Mouse (Mus musculus) heart, embryonic 15.5 days (tissue): ENCODE data around the gene Olfr1347. TPM values are rescaled to one million over a fixed set of nuclear protein-coding genes. Genes with fewer than 3 reads are reported as not detected.

ENCODE experiments used
- ATAC-seq: fragments of 200-750 bp; cut with Nextera tagmentation; replicated peaks from 2 replicates; pipeline ENCODE4 v1.8.0; 2017; ENCODE audit warnings: low read depth, moderate TSS enrichment; ENCODE audit not compliant: insufficient number of reproducible peaks, insufficient read depth, low FRiP score
- H3K27ac ChIP-seq: fragments of 300-500 bp; sonication (generic); 2 replicates; pipeline ENCODE4 v1.5.1; 2015; ENCODE audit warnings: mild to moderate bottlenecking, inconsistent platforms
- H3K27me3 ChIP-seq: fragments of 300-500 bp; sonication (generic); 2 replicates; pipeline ENCODE4 v1.6.1; 2015; ENCODE audit warnings: inconsistent platforms
- H3K36me3 ChIP-seq: fragments of 300-500 bp; sonication (generic); 2 replicates; pipeline ENCODE4 v1.6.1; 2015; ENCODE audit warnings: mild to moderate bottlenecking, inconsistent platforms
- H3K4me1 ChIP-seq: fragments of 300-500 bp; sonication (generic); replicated peaks from 2 replicates; pipeline ENCODE4 v1.6.1; 2015; ENCODE audit warnings: inconsistent platforms
- H3K4me2 ChIP-seq: fragments of 300-500 bp; sonication (generic); 2 replicates; pipeline ENCODE4 v1.6.1; 2015; ENCODE audit warnings: inconsistent platforms, mild to moderate bottlenecking, moderate library complexity
- H3K4me3 ChIP-seq: fragments of 300-500 bp; sonication (generic); 2 replicates; pipeline ENCODE4 v1.5.1; 2015; ENCODE audit warnings: mild to moderate bottlenecking, inconsistent platforms
- H3K9ac ChIP-seq: fragments of 300-500 bp; sonication (generic); 2 replicates; pipeline ENCODE4 v1.6.1; 2015; ENCODE audit warnings: mild to moderate bottlenecking, inconsistent platforms
- H3K9me3 ChIP-seq: fragments of 300-500 bp; sonication (generic); replicated peaks from 2 replicates; pipeline ENCODE4 v1.6.1; 2016; ENCODE audit warnings: inconsistent platforms
- WGBS: fragments of 180-500 bp; shearing (Covaris S2); methylation state at CpG from one replicate; pipeline ENCODE4 v1.1.7; 2015; ENCODE audit warnings: mixed read lengths; 5-methylcytosine and 5-hydroxymethylcytosine counted together
- polyA plus RNA-seq: library from polyadenylated mRNA; unstranded; fragments of >200 nt; fragmentation: Nextera tagmentation; extraction: Ambion mirVana; gene quantifications from 2 replicates; pipeline ENCODE4 v1.2.1, GENCODE M21; 2015

The Olfr1347 gene
- polyA plus RNA-seq, 1 experiment from 2014 or later = not detected

- no peak for ATAC-seq
- H3K4me3 ChIP-seq = no peak overlapping the region
- H3K27me3 ChIP-seq = no peaks in the 10 kb centered on the region
- H3K36me3 ChIP-seq = no peaks in the 10 kb centered on the region
- no peaks in the 10 kb centered on the region for H3K9me3 ChIP-seq
- 61% methylated on average over 2 of the region's 2 CpGs for WGBS
- H3K4me1 ChIP-seq = no peaks in the 10 kb centered on the region
- H3K27ac ChIP-seq = no peak overlapping the region
- no peak overlapping the region for H3K9ac ChIP-seq
- no peak overlapping the region for H3K4me2 ChIP-seq
These were observed 58.4 kb downstream of the Olfr1347 start for GRCm38 (mm10) chr7:6441173-6441572.

- no peak within 1 kb of the TSS for H3K4me3 ChIP-seq
- no peaks in the 10 kb centered on the region for H3K27me3 ChIP-seq
- ATAC-seq = no peak
- no peaks in the 10 kb centered on the region for H3K4me1 ChIP-seq
- no peak within 1 kb of the TSS for H3K4me2 ChIP-seq
- no peaks in the 10 kb centered on the region for H3K36me3 ChIP-seq
- H3K9me3 ChIP-seq = no peaks in the 10 kb centered on the region
- H3K9ac ChIP-seq = no peak within 1 kb of the TSS
- 57% methylated on average over 3 of the region's 3 CpGs for WGBS
- no peak within 1 kb of the TSS for H3K27ac ChIP-seq
These were observed 61.2 kb downstream of the Olfr1347 start, which contains the start of gene Olfr1344 for GRCm38 (mm10) chr7:6438388-6438787. TSS of gene Olfr1344 (plus strand) at chr7:6438688.

Other genes with a start within 250 kb of the Olfr1347 start
- gene Epp13, start 247.0 kb downstream of the Olfr1347 start, polyA plus RNA-seq = not detected in 2 replicates
- 3.9 and 4.1 TPM in 2 replicates for gene Zfp667, start 213.2 kb downstream of the Olfr1347 start, polyA plus RNA-seq
- gene Zfp583, start 168.5 kb downstream of the Olfr1347 start, polyA plus RNA-seq = 3.6 and 4.4 TPM in 2 replicates
- gene Gm3854, start 156.0 kb downstream of the Olfr1347 start, polyA plus RNA-seq = 0.73 and 1.3 TPM in 2 replicates
- gene Zfp78, start 136.5 kb downstream of the Olfr1347 start, polyA plus RNA-seq = 1.1 and 1.3 TPM in 2 replicates
- 8.0 and 8.8 TPM in 2 replicates for gene Zfp28, start 116.5 kb downstream of the Olfr1347 start, polyA plus RNA-seq
- 0.28 TPM in 1 of 2 replicates, not detected in the other for gene Smim17, start 101.0 kb downstream of the Olfr1347 start, polyA plus RNA-seq
- not detected in 2 replicates for gene Gm20715, start 89.5 kb downstream of the Olfr1347 start, polyA plus RNA-seq
- not detected in 2 replicates for gene Olfr1344, start 61.1 kb downstream of the Olfr1347 start, polyA plus RNA-seq
- gene Olfr1336, start 43.6 kb downstream of the Olfr1347 start, polyA plus RNA-seq = not detected in 2 replicates
- gene Olfr1346, start 32.7 kb downstream of the Olfr1347 start, polyA plus RNA-seq = not detected in 2 replicates
- gene Olfr5, start 12.8 kb downstream of the Olfr1347 start, polyA plus RNA-seq = not detected in 2 replicates
- gene Olfr1348, start 9.0 kb upstream of the Olfr1347 start, polyA plus RNA-seq = not detected in 2 replicates
- not detected in 2 replicates for gene Olfr1349, start 23.2 kb upstream of the Olfr1347 start, polyA plus RNA-seq
- gene Olfr1350, start 65.1 kb upstream of the Olfr1347 start, polyA plus RNA-seq = not detected in 2 replicates
- gene Zim1, start 196.7 kb upstream of the Olfr1347 start, polyA plus RNA-seq = 5.8 and 10.4 TPM in 2 replicates
- gene Peg3, start 230.7 kb upstream of the Olfr1347 start, polyA plus RNA-seq = 82.4 and 108 TPM in 2 replicates
- gene Usp29, start 230.8 kb upstream of the Olfr1347 start, polyA plus RNA-seq = 5.4 and 5.6 TPM in 2 replicates